14 mouse cellular contexts compared by ENCODE assay signal in genomic region chr9:31028251-31028650, GRCm38 (mm10).
"Had no signal": no experiment of that assay in that cellular context is flagged by ENCODE, and none has a peak within 500 bp of the region (broad histone marks: within the 10 kb centered on the region; RNA-seq: fewer than 3 reads in every experiment).

No protein-coding gene starts in this region.

- H3K36me3 ChIP-seq: intestine, embryonic 15.5 days; limb, embryonic 12.5 days; lung, embryonic 15.5 days; midbrain, embryonic 15.5 days; neural tube, embryonic 12.5 days had no signal

- H3K4me3 ChIP-seq: intestine, embryonic 15.5 days; layer of hippocampus, adult 2 months; limb, embryonic 12.5 days; lung, embryonic 15.5 days; megakaryocyte, embryonic 14.5 days; midbrain, embryonic 15.5 days; neural tube, embryonic 12.5 days had no signal

- H3K27me3 ChIP-seq: intestine, embryonic 15.5 days; limb, embryonic 12.5 days; lung, embryonic 15.5 days; midbrain, embryonic 15.5 days; neural tube, embryonic 12.5 days had no signal

- H3K9me3 ChIP-seq: intestine, embryonic 15.5 days; limb, embryonic 12.5 days; lung, embryonic 15.5 days; megakaryocyte, embryonic 14.5 days; midbrain, embryonic 15.5 days; neural tube, embryonic 12.5 days had no signal

- ATAC-seq: intestine, embryonic 15.5 days; midbrain, embryonic 15.5 days had no signal

- H3K4me2 ChIP-seq: intestine, embryonic 15.5 days; limb, embryonic 12.5 days; liver, embryonic 11.5 days; lung, embryonic 15.5 days; midbrain, embryonic 11.5 days; midbrain, embryonic 15.5 days; neural tube, embryonic 12.5 days had no signal

- H3K27ac ChIP-seq: intestine, embryonic 15.5 days; kidney, postnatal 0 days; limb, embryonic 12.5 days; lung, embryonic 15.5 days; macrophage; midbrain, embryonic 15.5 days; neural tube, embryonic 12.5 days had no signal

- DNase-seq: lung, postnatal 14 days; spleen, adult 18-20 months; thymus, postnatal 36 days had no signal

- H3K9ac ChIP-seq: intestine, embryonic 15.5 days; limb, embryonic 12.5 days; lung, embryonic 15.5 days; midbrain, embryonic 15.5 days; neural tube, embryonic 12.5 days had no signal
